Mouse (Mus musculus): ENCODE results near the gene Hbq1b. TPM values are rescaled to one million over a fixed set of nuclear protein-coding genes. Genes with fewer than 3 reads are reported as not detected.

The Hbq1b gene
- polyA plus RNA-seq, 1 experiment from 2014 or later: 4.0 TPM

DNA sequence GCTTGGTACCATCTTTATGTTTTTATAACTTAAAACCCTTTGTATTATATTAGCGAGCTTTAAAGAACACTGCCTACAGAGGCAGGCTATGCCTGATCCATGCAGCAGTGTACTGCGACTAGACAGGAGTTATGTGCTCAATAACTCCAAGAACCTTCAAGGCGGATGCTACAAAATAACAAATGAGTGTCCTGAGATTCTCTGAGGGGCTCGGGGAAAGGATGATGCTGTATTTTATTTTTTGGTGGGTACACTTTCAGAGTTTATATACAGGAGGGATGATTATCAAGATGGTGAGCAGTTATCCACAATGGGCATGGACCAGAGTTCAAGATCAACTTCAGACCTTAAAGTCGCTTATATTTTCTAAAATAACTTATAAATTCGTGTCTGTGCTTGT, 20.0 kb upstream of the Hbq1b start:
- H3K9me3 ChIP-seq (ENCODE audit: low read length): no peaks in the 10 kb centered on the region
- WGBS: 19% methylated on average over 6 of the region's 6 CpGs
- TF ChIP-seq EP300 (IDR thresholded peaks at IDR 0.05): no peak
- no peak for TF ChIP-seq CTCF (IDR thresholded peaks at IDR 0.05)
- no peak for ATAC-seq
- peak overlapping the region; percentile 90 for H3K27ac ChIP-seq (ENCODE audit: low read length)
- H3K4me1 ChIP-seq (ENCODE audit: insufficient read depth, low read depth, low read length): peaks cover 5% of the 10 kb centered on the region; the same call in 1 of the 2 replicates
- no peak for DNase-seq (ENCODE audit: low spot score)
- peak overlapping the region; percentile 64 for H3K4me2 ChIP-seq (replicated peaks; ENCODE audit: low read depth, low read length)
- peak overlapping the region; percentile 67 for H3K4me3 ChIP-seq (ENCODE audit: low read depth, low read length)
- H3K9ac ChIP-seq (replicated peaks; ENCODE audit: low read depth): peak overlapping the region; percentile 88
- H3K36me3 ChIP-seq (ENCODE audit: insufficient read depth, low read length): no peaks in the 10 kb centered on the region
- no peaks in the 10 kb centered on the region for H3K27me3 ChIP-seq (replicated peaks; ENCODE audit: insufficient read depth, low read length)

DNA sequence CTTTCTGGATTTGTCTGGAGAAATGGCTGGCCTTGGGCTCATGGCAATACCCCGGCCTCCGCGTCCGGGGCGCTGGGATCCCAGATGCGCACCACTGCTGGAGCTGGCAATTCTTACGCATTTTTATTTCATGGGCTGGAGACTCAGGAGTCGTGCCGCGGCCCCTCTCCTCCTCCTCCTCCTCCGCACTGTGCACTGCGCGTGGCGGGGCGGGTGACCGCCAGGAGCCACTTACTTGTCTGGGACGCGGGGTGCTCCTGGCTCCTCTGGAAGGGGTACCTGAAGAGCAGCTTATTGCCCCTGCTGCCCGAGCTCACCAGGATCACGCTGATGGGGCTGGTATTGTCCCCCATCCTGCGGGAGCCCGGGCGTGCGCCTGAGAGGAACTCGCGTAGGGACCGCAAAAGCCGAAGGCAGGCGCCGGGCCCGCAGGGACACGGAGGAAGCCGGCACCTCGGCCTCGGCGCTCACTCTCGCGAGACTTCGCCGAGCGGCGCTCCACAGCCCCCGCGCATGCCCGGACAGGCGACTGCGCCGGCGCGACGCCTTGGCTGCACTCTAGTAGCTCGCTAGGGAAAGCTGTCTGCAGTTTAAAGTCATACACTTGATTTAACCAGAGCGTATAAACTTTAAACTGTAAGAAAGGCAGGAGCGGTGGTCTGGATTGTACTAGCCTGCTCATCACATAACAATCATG, 19.4 kb upstream of the Hbq1b start, which contains the start of gene Nprl3:
Gene Nprl3, minus strand, starts transcription at position 520 of the 697 bp plus-strand sequence.
- TF ChIP-seq CTCF (IDR thresholded peaks at IDR 0.05) (peak; percentile 21), EP300 (IDR thresholded peaks at IDR 0.05) (no peak)
- WGBS: under 1% methylated on average over 53 of the region's 54 CpGs
- H3K4me2 ChIP-seq (replicated peaks; ENCODE audit: low read depth, low read length): peak within 1 kb of the TSS; percentile 64
- ATAC-seq (peak; percentile 100), DNase-seq (ENCODE audit: low spot score) (peak; percentile 97)
- H3K27ac ChIP-seq (ENCODE audit: low read length): peak within 1 kb of the TSS; percentile 90
- H3K9ac ChIP-seq (replicated peaks; ENCODE audit: low read depth): peak within 1 kb of the TSS; percentile 88
- peaks cover 5% of the 10 kb centered on the region; the same call in 1 of the 2 replicates for H3K4me1 ChIP-seq (ENCODE audit: insufficient read depth, low read depth, low read length)
- H3K27me3 ChIP-seq (replicated peaks; ENCODE audit: insufficient read depth, low read length): no peaks in the 10 kb centered on the region
- peak within 1 kb of the TSS; percentile 67 for H3K4me3 ChIP-seq (ENCODE audit: low read depth, low read length)
- H3K9me3 ChIP-seq (ENCODE audit: low read length): no peaks in the 10 kb centered on the region
- no peaks in the 10 kb centered on the region for H3K36me3 ChIP-seq (ENCODE audit: insufficient read depth, low read length)

GRCm38 (mm10) chr11:32267964-32268363, 18.8 kb upstream of the Hbq1b start:
- H3K4me1 ChIP-seq (ENCODE audit: insufficient read depth, low read depth, low read length): peaks cover 5% of the 10 kb centered on the region; the same call in 1 of the 2 replicates
- peak overlapping the region; percentile 64 for H3K4me2 ChIP-seq (replicated peaks; ENCODE audit: low read depth, low read length)
- TF ChIP-seq CTCF (IDR thresholded peaks at IDR 0.05) (no peak), EP300 (IDR thresholded peaks at IDR 0.05) (no peak; the same call in 1 of the 2 replicates)
- H3K27me3 ChIP-seq (replicated peaks; ENCODE audit: insufficient read depth, low read length): no peaks in the 10 kb centered on the region
- no peaks in the 10 kb centered on the region for H3K36me3 ChIP-seq (ENCODE audit: insufficient read depth, low read length)
- peak overlapping the region; percentile 67 for H3K4me3 ChIP-seq (ENCODE audit: low read depth, low read length)
- DNase-seq (ENCODE audit: low spot score) (no peak), ATAC-seq (peak; percentile 26)
- no peak overlapping the region for H3K9ac ChIP-seq (replicated peaks; ENCODE audit: low read depth)
- no peaks in the 10 kb centered on the region for H3K9me3 ChIP-seq (ENCODE audit: low read length)
- peak overlapping the region; percentile 90; the same call in 1 of the 2 replicates for H3K27ac ChIP-seq (ENCODE audit: low read length)
- 20% methylated on average over 5 of the region's 5 CpGs for WGBS

- WGBS: 72% methylated on average over 5 of the region's 5 CpGs
- Histone ChIP-seq H3K9me3 (ENCODE audit: low read length) (no peaks in the 10 kb centered on the region), H3K9ac (replicated peaks; ENCODE audit: low read depth) (no peak overlapping the region), H3K36me3 (ENCODE audit: insufficient read depth, low read length) (no peaks in the 10 kb centered on the region), H3K4me1 (ENCODE audit: insufficient read depth, low read depth, low read length) (peaks cover 5% of the 10 kb centered on the region; the same call in 1 of the 2 replicates), H3K4me3 (ENCODE audit: low read depth, low read length) (no peak overlapping the region), H3K27me3 (replicated peaks; ENCODE audit: insufficient read depth, low read length) (no peaks in the 10 kb centered on the region), H3K4me2 (replicated peaks; ENCODE audit: low read depth, low read length) (no peak overlapping the region), H3K27ac (ENCODE audit: low read length) (no peak overlapping the region)
- ATAC-seq (no peak), DNase-seq (ENCODE audit: low spot score) (no peak)
- TF ChIP-seq EP300 (IDR thresholded peaks at IDR 0.05) (no peak), CTCF (IDR thresholded peaks at IDR 0.05) (no peak)
Measured at GRCm38 (mm10) chr11:32268952-32269351, 17.8 kb upstream of the Hbq1b start.

DNA sequence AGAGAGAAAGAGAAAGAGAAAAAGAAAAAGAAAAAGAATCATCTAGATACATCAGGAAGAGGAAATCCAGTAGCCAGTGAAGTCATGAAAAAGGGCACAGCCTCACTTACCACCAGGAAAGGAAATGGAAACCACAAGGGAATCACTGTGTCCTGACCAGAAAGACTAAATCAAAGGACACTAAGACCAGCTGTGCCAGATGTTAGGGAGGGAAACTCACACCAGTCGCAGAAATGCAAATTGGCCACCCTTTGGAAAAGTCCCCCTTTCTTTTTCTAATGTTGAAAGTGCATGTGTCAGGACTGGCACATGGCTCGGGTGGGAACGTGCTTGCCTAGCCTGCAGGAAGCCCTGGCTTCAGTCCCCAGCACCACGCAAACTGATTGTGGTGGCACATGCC, 15.6 kb upstream of the Hbq1b start:
- TF ChIP-seq EP300 (IDR thresholded peaks at IDR 0.05) (no peak), CTCF (IDR thresholded peaks at IDR 0.05) (no peak)
- DNase-seq (ENCODE audit: low spot score) (no peak), ATAC-seq (no peak)
- Histone ChIP-seq H3K4me1 (ENCODE audit: insufficient read depth, low read depth, low read length) (peaks cover 5% of the 10 kb centered on the region; the same call in 1 of the 2 replicates), H3K4me3 (ENCODE audit: low read depth, low read length) (no peak overlapping the region), H3K4me2 (replicated peaks; ENCODE audit: low read depth, low read length) (no peak overlapping the region), H3K36me3 (ENCODE audit: insufficient read depth, low read length) (no peaks in the 10 kb centered on the region), H3K27ac (ENCODE audit: low read length) (no peak overlapping the region), H3K9me3 (ENCODE audit: low read length) (no peaks in the 10 kb centered on the region), H3K9ac (replicated peaks; ENCODE audit: low read depth) (no peak overlapping the region), H3K27me3 (replicated peaks; ENCODE audit: insufficient read depth, low read length) (no peaks in the 10 kb centered on the region)
- WGBS: 39% methylated on average over 4 of the region's 4 CpGs

GRCm38 (mm10) chr11:32276347-32276746, 10.4 kb upstream of the Hbq1b start, which contains the start of gene Hba-x:
TSS of gene Hba-x (plus strand) at chr11:32276400.
- no peaks in the 10 kb centered on the region for H3K4me1 ChIP-seq (ENCODE audit: insufficient read depth, low read depth, low read length)
- 0 out of 2 replicates have a peak, but pooled peaks cover 2% of the 10 kb centered on the region for H3K27me3 ChIP-seq (replicated peaks; ENCODE audit: insufficient read depth, low read length)
- no peak within 1 kb of the TSS for H3K9ac ChIP-seq (replicated peaks; ENCODE audit: low read depth)
- H3K36me3 ChIP-seq (ENCODE audit: insufficient read depth, low read length): no peaks in the 10 kb centered on the region
- WGBS: 69% methylated on average over 3 of the region's 3 CpGs
- no peaks in the 10 kb centered on the region for H3K9me3 ChIP-seq (ENCODE audit: low read length)
- H3K4me3 ChIP-seq (ENCODE audit: low read depth, low read length): no peak within 1 kb of the TSS
- ATAC-seq (no peak), DNase-seq (ENCODE audit: low spot score) (no peak)
- H3K4me2 ChIP-seq (replicated peaks; ENCODE audit: low read depth, low read length): no peak within 1 kb of the TSS
- TF ChIP-seq EP300 (IDR thresholded peaks at IDR 0.05) (no peak), CTCF (IDR thresholded peaks at IDR 0.05) (no peak)
- H3K27ac ChIP-seq (ENCODE audit: low read length): no peak within 1 kb of the TSS
